Mouse (Mus musculus) urinary bladder, postnatal 25 days (tissue): ENCODE results near the gene Fgfbp1.

Experiments used
- DNase-seq: peaks from one replicate; pipeline ENCODE4 v3.0.0; 2022; ENCODE audit warnings: low spot score

The Fgfbp1 gene

DNA sequence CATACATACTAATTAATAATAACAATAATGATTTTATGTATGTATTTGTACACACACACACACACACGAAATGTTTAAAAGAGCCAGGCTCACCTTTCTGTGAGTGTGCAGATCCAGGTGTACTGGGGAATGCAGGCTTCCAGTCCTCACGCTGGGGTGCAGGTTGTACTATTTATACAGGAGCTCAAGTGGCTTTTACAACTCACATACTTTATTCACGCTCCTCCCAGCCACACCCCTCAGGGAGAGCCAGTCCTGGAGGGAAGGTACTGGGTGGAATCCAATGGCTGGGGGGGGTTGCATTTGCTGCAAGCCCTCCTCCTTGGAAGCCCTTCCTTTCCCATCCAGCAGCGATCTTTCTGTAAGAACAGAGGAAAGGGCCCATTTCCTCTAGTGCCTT is at the start of gene Fgfbp1:
Fgfbp1 (minus strand) TSS at position 160 of the 400 bp plus-strand sequence.
- DNase-seq = no peak

GRCm38 (mm10) chr5:43998295-43998989 is 16.9 kb upstream of the Fgfbp1 start:
- no peak for DNase-seq

GRCm38 (mm10) chr5:43997626-43998025 is 16.0 kb upstream of the Fgfbp1 start:
- DNase-seq = no peak

- no peak for DNase-seq
These were observed 14.6 kb upstream of the Fgfbp1 start for GRCm38 (mm10) chr5:43996162-43996561.

GRCm38 (mm10) chr5:43994981-43995380 is 13.4 kb upstream of the Fgfbp1 start:
- DNase-seq = no peak

DNA sequence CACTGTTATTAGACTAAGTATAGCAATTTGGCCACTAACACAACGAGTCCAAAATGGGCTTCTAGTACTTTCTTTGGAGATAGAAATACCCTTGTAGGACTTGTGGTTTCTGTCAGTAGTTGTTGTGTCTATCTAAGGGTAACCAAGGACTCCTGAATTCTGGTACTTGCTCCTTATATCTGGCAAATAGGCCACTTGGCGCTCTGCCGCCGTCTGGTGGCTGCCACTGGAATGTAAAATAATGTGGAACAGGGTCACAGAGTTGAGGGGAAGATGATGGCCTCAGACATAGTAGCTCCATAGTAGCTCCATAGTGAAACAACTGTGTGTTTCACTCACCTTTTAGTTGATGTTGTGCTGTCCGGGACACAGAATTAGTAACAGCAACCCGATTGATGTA is 8.7 kb upstream of the Fgfbp1 start:
- DNase-seq = peak; percentile 67

DNA sequence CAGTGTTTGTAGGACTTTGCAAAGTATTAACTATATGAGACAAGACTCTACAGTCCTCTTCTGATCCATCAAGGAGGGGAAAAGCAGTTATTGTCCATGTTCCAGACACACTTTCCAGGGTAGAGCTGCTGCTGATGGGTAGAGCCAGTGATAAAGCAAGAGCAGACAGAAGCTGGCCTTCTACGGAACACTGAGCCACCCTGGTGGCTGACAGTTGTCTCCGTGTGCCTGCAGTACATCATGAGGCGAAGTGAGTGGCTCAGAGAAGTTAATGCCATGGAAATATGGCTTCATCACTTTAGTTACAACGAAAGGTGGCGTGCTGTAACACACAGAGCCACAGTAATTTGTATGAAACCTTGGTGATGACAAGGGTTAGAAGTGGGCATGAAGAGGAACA is 7.4 kb upstream of the Fgfbp1 start:
- no peak for DNase-seq

- no peak for DNase-seq
These were observed 4.6 kb upstream of the Fgfbp1 start for GRCm38 (mm10) chr5:43986212-43986611.

DNA sequence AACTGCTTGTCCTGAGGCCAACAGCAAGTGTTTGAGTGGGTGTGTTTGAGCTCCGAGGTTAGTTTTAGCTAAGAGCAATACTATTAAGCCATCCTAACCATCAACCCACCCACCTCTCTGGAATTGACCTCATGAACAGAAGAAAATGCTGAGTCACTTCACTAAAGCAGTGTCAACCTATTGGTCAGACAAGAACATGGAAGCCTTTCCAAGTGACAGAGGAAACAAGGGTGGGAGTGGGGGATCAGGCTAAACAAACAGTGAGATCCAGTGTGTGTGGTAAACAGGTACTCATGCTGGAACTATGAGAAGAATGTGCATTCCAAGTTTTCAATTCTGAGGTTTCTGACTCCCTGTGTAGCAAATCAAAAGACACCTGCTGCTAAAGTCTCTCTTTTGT is 1.3 kb upstream of the Fgfbp1 start:
- DNase-seq = no peak

DNA sequence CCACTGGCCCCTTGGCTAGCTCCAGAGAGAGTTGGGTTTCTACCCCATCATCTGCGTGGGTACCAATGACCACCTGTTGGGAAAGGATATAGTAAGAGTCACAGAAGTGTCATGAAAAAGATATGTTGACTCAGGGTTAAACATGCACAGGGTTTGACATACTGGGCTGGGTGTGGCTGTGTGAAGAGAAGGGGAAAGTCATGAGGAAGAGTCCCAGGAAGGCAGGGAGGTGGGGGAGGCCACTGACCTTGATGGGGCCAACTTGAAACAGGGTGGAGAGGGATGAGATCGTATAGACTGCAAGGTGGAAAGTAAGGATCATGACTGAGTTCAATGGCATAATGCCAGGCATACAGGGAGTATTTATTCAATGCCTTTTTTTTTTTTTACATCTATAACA is 1.2 kb downstream of the Fgfbp1 start:
- DNase-seq = no peak

GRCm38 (mm10) chr5:43976821-43977561 is 4.6 kb downstream of the Fgfbp1 start:
- DNase-seq = no peak

GRCm38 (mm10) chr5:43974166-43974565 is 7.4 kb downstream of the Fgfbp1 start:
- DNase-seq = no peak

DNA sequence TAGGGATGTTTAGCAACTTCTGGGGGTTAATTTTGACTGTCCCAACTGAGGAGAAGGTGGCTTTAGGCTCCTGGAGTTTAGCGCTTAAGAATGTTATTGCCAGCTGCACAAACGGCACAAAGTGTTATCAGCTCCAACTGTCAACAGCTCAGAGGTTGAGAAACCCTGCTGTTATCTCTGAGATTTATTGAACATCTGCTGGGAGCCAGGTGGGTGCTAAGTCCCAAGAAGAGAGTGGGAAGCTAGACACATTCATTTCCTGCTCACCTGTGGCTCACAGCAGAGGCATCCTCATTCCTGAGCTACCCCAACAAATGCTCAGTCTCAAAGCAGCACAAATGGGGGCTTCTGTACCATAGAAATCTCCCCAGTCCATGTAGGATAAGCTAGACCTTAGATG is 10.4 kb downstream of the Fgfbp1 start:
- DNase-seq = no peak

DNA sequence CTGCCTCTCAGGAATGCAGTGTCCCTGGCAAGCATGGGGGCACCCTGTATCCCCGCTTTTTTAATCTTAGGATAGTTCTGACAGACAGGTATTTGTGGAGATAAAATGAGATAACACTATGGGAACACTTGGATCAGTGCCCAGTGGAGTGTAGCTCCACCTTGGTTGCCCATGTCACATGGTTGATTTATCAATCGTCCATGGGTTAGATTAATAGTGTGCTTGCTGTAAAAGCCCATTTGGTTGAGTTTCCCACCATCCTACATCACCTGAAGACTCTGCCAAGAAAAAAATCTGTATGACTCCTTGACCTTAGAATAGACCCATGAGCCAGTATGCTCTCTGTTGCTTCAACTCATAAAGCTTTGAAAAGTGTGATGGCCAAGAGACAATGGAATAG is 11.0 kb downstream of the Fgfbp1 start:
- no peak for DNase-seq

DNA sequence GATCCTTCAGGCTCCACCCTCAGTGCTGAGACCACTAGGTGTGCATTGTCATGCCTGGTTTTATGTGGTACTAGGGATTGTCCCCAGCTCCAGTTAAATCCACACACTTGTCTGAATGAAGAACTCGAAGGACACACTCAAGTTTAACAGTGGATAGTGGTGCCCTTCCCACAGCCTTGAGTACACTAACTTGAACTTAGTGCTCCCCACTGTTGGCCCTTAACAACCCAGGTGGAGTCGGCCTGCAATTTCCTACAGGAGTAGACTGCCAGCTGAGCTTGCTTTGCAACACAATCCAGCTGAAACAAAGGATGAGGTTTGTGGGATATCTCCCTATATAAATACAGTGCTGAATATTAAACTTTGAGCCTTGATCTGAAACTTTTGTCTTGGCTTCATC is 12.9 kb downstream of the Fgfbp1 start:
- no peak for DNase-seq

- no peak for DNase-seq
These were observed 20.5 kb downstream of the Fgfbp1 start for GRCm38 (mm10) chr5:43961056-43961455.

GRCm38 (mm10) chr5:43959884-43960440 is 21.6 kb downstream of the Fgfbp1 start:
- no peak for DNase-seq

GRCm38 (mm10) chr5:43953241-43953640 is 28.3 kb downstream of the Fgfbp1 start:
- DNase-seq = no peak

- DNase-seq = peak; percentile 54
These were observed 32.8 kb downstream of the Fgfbp1 start for GRCm38 (mm10) chr5:43948748-43949275.

GRCm38 (mm10) chr5:43948111-43948743 is 33.4 kb downstream of the Fgfbp1 start:
- peak; percentile 65 for DNase-seq

GRCm38 (mm10) chr5:43947330-43947977 is 34.1 kb downstream of the Fgfbp1 start:
- DNase-seq = no peak

DNA sequence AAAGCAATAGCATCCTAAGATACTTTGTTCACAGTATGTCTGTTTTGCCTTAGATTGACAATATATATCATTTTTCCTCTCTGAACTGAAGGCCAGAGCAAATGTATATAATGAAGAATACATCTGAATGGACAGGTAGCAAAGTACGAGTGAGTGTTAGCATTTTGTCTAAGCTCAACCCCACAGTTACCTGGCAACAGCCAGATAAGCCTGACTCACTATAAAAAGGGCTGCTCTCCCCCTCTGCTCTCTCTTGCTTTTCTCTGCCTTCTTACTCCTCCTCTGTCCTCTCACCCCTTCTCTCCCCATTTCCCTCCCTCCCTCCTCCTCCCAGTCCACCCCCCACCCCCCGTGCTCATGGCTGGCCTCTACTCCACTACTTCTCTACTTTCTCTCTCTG is 48.3 kb downstream of the Fgfbp1 start:
- no peak for DNase-seq
